Mouse (Mus musculus): Measurements from ENCODE around the gene Gm28048.

DNA sequence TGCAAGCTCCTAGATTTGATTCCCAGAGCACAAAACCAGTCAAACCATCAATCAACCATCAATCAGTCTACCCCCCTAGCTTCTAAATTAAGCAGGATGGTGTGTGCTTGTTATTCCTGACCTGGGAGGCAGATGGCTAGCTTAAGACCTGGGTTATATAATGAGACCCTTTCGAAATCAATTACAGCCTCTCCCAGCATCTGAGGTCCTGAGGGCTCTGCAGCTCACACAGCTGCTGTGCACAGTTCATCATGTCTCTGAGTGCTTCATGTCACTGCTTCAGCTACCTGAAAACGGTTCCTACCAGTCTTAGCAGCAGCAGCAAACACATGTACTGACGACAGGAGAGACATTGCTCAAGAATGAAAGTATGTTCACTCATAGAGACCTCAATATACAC lies 88.8 kb downstream of the Gm28048 start:
- TF ChIP-seq CTCF (IDR thresholded peaks at IDR 0.05; ENCODE audit: extremely low read depth, insufficient read depth, insufficient read length, insufficient replicate concordance): no peak
- TF ChIP-seq POLR2A (IDR thresholded peaks at IDR 0.05; ENCODE audit: low read depth, low read length): no peak
